In genomic region chr1:140484016-140484415, GRCm38 (mm10) we compare ENCODE assay signal across 21 mouse cellular contexts.
A peak's percentile ranks its signal among the peaks of the same experiment; 100 is the strongest.
DNase-seq lines count a peak whose midpoint lies in the region; ATAC-seq and TF ChIP-seq lines count a peak whose summit lies in the region.
"Had no signal": no experiment of that assay in that cellular context is flagged by ENCODE, and none has a peak within 500 bp of the region (broad histone marks: within the 10 kb centered on the region; RNA-seq: fewer than 3 reads in every experiment).

No protein-coding gene starts in this region.

- H3K4me3 ChIP-seq in gastrocnemius, adult 2 months, result no peak overlapping the region
- H3K4me3 ChIP-seq in liver, adult 2 months (ENCODE audit: insufficient read depth, low read depth, low read length), result no peak overlapping the region
- H3K4me3 ChIP-seq in ES-E14 (ENCODE audit: insufficient read depth in 1 of 2, low read depth in 1 of 2, low read length in 2 of 2, poor library complexity in 1 of 2, severe bottlenecking in 1 of 2), result no peak overlapping the region
- no peak overlapping the region for H3K4me3 ChIP-seq in stomach, postnatal 0 days (ENCODE audit: low read depth, low read length)
- H3K4me3 ChIP-seq: embryonic facial prominence, embryonic 15.5 days; heart, embryonic 13.5 days had no signal

- no peak overlapping the region for H3K9ac ChIP-seq in liver, adult 2 months (ENCODE audit: low read depth, low read length)
- H3K9ac ChIP-seq in ES-E14 (ENCODE audit: insufficient read depth, low read depth, low read length, poor library complexity, severe bottlenecking), result no peak overlapping the region
- no peak overlapping the region for H3K9ac ChIP-seq in stomach, postnatal 0 days (ENCODE audit: low read length)
- H3K9ac ChIP-seq: embryonic facial prominence, embryonic 15.5 days; forebrain, postnatal 0 days; heart, embryonic 13.5 days; hindbrain, embryonic 14.5 days had no signal

- no peaks in the 10 kb centered on the region for H3K27me3 ChIP-seq in liver, adult 2 months (ENCODE audit: control insufficient read depth, insufficient read depth, low read length)
- no peaks in the 10 kb centered on the region for H3K27me3 ChIP-seq in stomach, postnatal 0 days (ENCODE audit: control insufficient read depth, insufficient read depth, low read length)
- H3K27me3 ChIP-seq: embryonic facial prominence, embryonic 15.5 days; heart, embryonic 13.5 days had no signal

- intact Hi-C loops in gastrocnemius, adult 2 months (cut with DNase I), result no loop called here

- no peaks in the 10 kb centered on the region for H3K79me2 ChIP-seq in liver, adult 2 months (ENCODE audit: control insufficient read depth, insufficient read depth, low read length)

- no peak overlapping the region for H3K4me2 ChIP-seq in stomach, postnatal 0 days (replicated peaks; ENCODE audit: low read depth)
- H3K4me2 ChIP-seq: embryonic facial prominence, embryonic 15.5 days; heart, embryonic 13.5 days; hindbrain, embryonic 14.5 days; liver, embryonic 11.5 days had no signal

- in situ Hi-C loops in ES-E14 (cut with MboI; ENCODE audit: low sequenced_read_pairs in 2 of 2, unreplicated experiment in 2 of 2), result no loop called here

- peak; percentile 16; the same call in 1 of the 2 replicates for TF ChIP-seq CTCF in gastrocnemius, adult 2 months (IDR thresholded peaks at IDR 0.05)
- no peak for TF ChIP-seq CTCF in liver, adult 2 months (IDR thresholded peaks at IDR 0.05; ENCODE audit: low read depth, low read length)
- TF ChIP-seq CTCF in stomach, postnatal 0 days (IDR thresholded peaks at IDR 0.05; ENCODE audit: low read depth), result peak; percentile 42

- no peak for DNase-seq in gastrocnemius, adult 2 months
- DNase-seq in gastrocnemius, postnatal 25 days, result no peak
- DNase-seq in liver, adult 2 months (ENCODE audit: extremely low read depth, low read depth, low spot score), result peak; percentile 24
- DNase-seq in liver (no peak), ES-E14 (ENCODE audit: low read depth, low spot score) (peak; percentile 24)
- no peak for DNase-seq in stomach, postnatal 0 days (ENCODE audit: low spot score)
- no peak for DNase-seq in thymus, postnatal 0 days (ENCODE audit: low spot score)
- no peak for DNase-seq in adrenal gland, postnatal 4 days (ENCODE audit: low spot score in 2 of 2)
- DNase-seq: adrenal gland, adult 8-10 months; cerebellum, adult 9-10 months; forebrain, postnatal 0 days; kidney, adult 11 months; left cerebral cortex, postnatal 4 days; lung, adult 18-20 months; lung, postnatal 36 days; thymus, postnatal 25 days had no signal

- 93% methylated on average over 1 of the region's 1 CpGs for WGBS in liver, adult 2 months
- 91% methylated on average over 1 of the region's 1 CpGs for WGBS in stomach, postnatal 0 days

- no peaks in the 10 kb centered on the region for H3K9me3 ChIP-seq in ES-E14 (ENCODE audit: control insufficient read depth, insufficient read depth, low read depth, low read length)
- H3K9me3 ChIP-seq in stomach, postnatal 0 days (ENCODE audit: control insufficient read depth, low read length), result no peaks in the 10 kb centered on the region
- H3K9me3 ChIP-seq: embryonic facial prominence, embryonic 15.5 days; heart, embryonic 13.5 days had no signal

- no peak for ATAC-seq in stomach, postnatal 0 days (ENCODE audit: low FRiP score, low TSS enrichment)
- ATAC-seq: forebrain, postnatal 0 days had no signal

- no peak overlapping the region for H3K27ac ChIP-seq in gastrocnemius, adult 2 months
- no peak overlapping the region for H3K27ac ChIP-seq in liver, adult 2 months (replicated peaks; ENCODE audit: insufficient read depth, low read depth, low read length)
- H3K27ac ChIP-seq in ES-E14 (ENCODE audit: insufficient read depth, low read depth, low read length, poor library complexity, severe bottlenecking), result no peak overlapping the region
- no peak overlapping the region for H3K27ac ChIP-seq in stomach, postnatal 0 days (replicated peaks)
- H3K27ac ChIP-seq: embryonic facial prominence, embryonic 15.5 days; heart, embryonic 13.5 days; hindbrain, embryonic 14.5 days had no signal

- H3K36me3 ChIP-seq in liver, adult 2 months (ENCODE audit: control insufficient read depth, insufficient read depth, low read length), result no peaks in the 10 kb centered on the region
- H3K36me3 ChIP-seq in ES-E14 (ENCODE audit: control insufficient read depth, insufficient read depth, low read length, poor library complexity, severe bottlenecking), result no peaks in the 10 kb centered on the region
- no peaks in the 10 kb centered on the region for H3K36me3 ChIP-seq in stomach, postnatal 0 days (ENCODE audit: control insufficient read depth, insufficient read depth, low read length)
- H3K36me3 ChIP-seq: embryonic facial prominence, embryonic 15.5 days; G1E; heart, embryonic 13.5 days had no signal

- no peaks in the 10 kb centered on the region for H3K4me1 ChIP-seq in liver, adult 2 months (ENCODE audit: control insufficient read depth, insufficient read depth, low read length)
- no peaks in the 10 kb centered on the region for H3K4me1 ChIP-seq in ES-E14 (ENCODE audit: control insufficient read depth in 2 of 2, insufficient read depth in 2 of 2, low read length in 2 of 2, poor library complexity in 1 of 2)
- H3K4me1 ChIP-seq in stomach, postnatal 0 days (replicated peaks; ENCODE audit: control insufficient read depth, insufficient read depth), result no peaks in the 10 kb centered on the region
- H3K4me1 ChIP-seq: embryonic facial prominence, embryonic 15.5 days; heart, embryonic 13.5 days had no signal

- no peak for TF ChIP-seq POLR2A in liver, adult 2 months (IDR thresholded peaks at IDR 0.05; ENCODE audit: extremely low read depth, insufficient read depth, low read length)

- TF ChIP-seq EP300 in stomach, postnatal 0 days (optimal IDR thresholded peaks at IDR 0.05), result no peak

TF ChIP-seq in ES-E14, 5 proteins besides CTCF, POLR2A, EP300 and RAD21:
- TF ChIP-seq MAFK (IDR thresholded peaks at IDR 0.05; ENCODE audit: insufficient read depth, low read depth, low read length), result 0 out of 2 replicates have a peak, but pooled peaks have one; percentile 30
- TF ChIP-seq HCFC1 (IDR thresholded peaks at IDR 0.05; ENCODE audit: borderline replicate concordance, insufficient read depth, low read length), result no peak

Comparison
In these comparisons a context has a peak if more than half of its experiments do, and no peak if none do; other contexts are left out.
1. DNase-seq: peak in liver, adult 2 months (single experiment) and ES-E14 (single experiment); none in gastrocnemius, adult 2 months (single experiment), gastrocnemius, postnatal 25 days (single experiment), liver (single experiment), stomach, postnatal 0 days (single experiment), thymus, postnatal 0 days (single experiment) and adrenal gland, postnatal 4 days (0 of 2).